Comparison of ENCODE assay signal across 8 mouse cellular contexts in the genomic region with DNA sequence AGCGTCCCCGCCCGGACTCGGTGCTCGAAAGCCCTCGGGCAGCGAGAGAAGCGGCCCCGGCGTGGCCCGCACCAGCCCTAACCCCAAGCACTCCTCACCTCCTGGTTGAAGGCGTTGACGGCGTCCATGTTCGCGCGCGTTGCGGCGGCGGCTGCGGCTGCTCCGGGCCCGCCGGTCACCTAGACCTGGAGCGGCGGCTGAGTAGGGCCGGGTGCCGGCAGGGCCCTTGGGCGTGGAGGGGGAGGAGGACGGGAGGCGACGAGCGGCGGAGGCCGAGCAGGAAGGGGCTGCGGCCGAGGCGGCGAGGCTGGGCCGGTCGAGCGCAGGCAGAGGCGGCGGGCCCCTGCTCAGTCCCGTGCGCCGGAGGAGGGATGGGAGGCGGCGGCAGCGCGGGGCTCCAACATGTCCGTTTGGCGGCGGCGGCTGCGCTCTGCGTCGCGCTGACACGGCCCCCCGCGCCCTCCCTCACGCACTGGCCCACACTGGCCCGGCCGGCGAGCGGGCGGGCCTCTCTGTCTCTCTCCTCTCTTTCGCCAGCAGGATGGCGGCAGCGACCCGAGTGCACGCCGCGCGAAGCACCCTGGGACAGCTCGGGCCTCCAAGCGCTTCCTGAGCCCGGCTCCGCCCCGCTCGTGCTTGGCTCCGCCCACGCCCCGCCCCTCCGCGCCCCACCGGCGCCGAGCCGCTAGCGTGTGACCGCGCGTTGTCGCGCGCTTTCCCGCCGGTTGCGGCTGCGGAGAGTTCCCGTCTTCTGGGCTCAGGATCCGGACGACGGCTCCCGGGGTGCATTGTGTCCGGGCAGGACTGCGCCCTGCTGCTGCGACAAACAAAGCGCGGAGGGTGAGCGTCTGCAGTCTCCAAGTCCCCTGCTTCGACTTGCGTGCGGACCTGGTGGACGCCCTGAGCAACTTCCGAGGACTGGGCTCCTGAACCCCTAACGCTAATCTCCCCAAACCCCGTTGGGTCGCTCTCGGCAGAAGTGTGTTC. TPM values are rescaled to one million over a fixed set of nuclear protein-coding genes. Genes with fewer than 3 reads are reported as not detected.
DNase-seq lines count a peak whose midpoint lies in the region; ATAC-seq and TF ChIP-seq lines count a peak whose summit lies in the region.

A gene (minus strand): TSS at position 599 of the 987 bp plus-strand sequence.

- peak; percentile 91 for DNase-seq in ES-CJ7 (ENCODE audit: low read depth, low spot score)
- DNase-seq in cerebellum, adult 11 months: peak; percentile 96
- peak; percentile 94 for DNase-seq in heart, postnatal 25 days (ENCODE audit: low spot score)
- peak; percentile 95 to 97 for DNase-seq in layer of hippocampus, adult 18-20 months (ENCODE audit: low spot score in 2 of 2)
- peak; percentile 95 for DNase-seq in lung, adult 2 months
- peak; percentile 90 for DNase-seq in thymus, adult 18-20 months

- peaks cover 46% of the 10 kb centered on the region for H3K4me1 ChIP-seq in forebrain, embryonic 15.5 days
- peaks cover 27% of the 10 kb centered on the region for H3K4me1 ChIP-seq in lung, adult 2 months (ENCODE audit: control insufficient read depth, insufficient read depth, low read length)

- intact Hi-C loops in heart, postnatal 25 days (cut with DNase I): loop anchor here (1.0 to 5.0 kb wide), 2 partner anchors 63 to 87 kb away; no protein-coding TSS in a partner anchor

- H3K4me3 ChIP-seq in forebrain, embryonic 15.5 days: peak within 1 kb of the TSS; percentile 99
- peak within 1 kb of the TSS; percentile 93 for H3K4me3 ChIP-seq in lung, adult 2 months (replicated peaks; ENCODE audit: extremely low read depth, low read depth, low read length)

- TF ChIP-seq CTCF in lung, adult 2 months (IDR thresholded peaks at IDR 0.05; ENCODE audit: insufficient read depth, low read length): no peak

- ATAC-seq in forebrain, embryonic 15.5 days (replicated peaks): peak; percentile 97
- peak; percentile 89 for ATAC-seq in neutrophil, adult 5-6 weeks (ENCODE audit: extremely low read depth, insufficient number of reproducible peaks, low FRiP score, poor library complexity, severe bottlenecking)

- peak within 1 kb of the TSS; percentile 98 for H3K9ac ChIP-seq in forebrain, embryonic 15.5 days (replicated peaks)

- no peaks in the 10 kb centered on the region for H3K36me3 ChIP-seq in forebrain, embryonic 15.5 days

- no peaks in the 10 kb centered on the region for H3K9me3 ChIP-seq in forebrain, embryonic 15.5 days

- peak within 1 kb of the TSS; percentile 92 for H3K27ac ChIP-seq in forebrain, embryonic 15.5 days (replicated peaks)

- TF ChIP-seq POLR2A in lung, adult 2 months (IDR thresholded peaks at IDR 0.05; ENCODE audit: borderline replicate concordance, extremely low read depth, low read depth, low read length): peak; percentile 46; the same call in 1 of the 2 replicates

- peak within 1 kb of the TSS; percentile 72 for H3K4me2 ChIP-seq in forebrain, embryonic 15.5 days (replicated peaks)

- H3K27me3 ChIP-seq in forebrain, embryonic 15.5 days: no peaks in the 10 kb centered on the region

- under 1% methylated on average over 117 of the region's 123 CpGs for WGBS in forebrain, embryonic 15.5 days
- under 1% methylated on average over 117 of the region's 123 CpGs for WGBS in lung, adult 2 months

RNA-seq across cellular contexts. Expression of the gene that starts here (rescaled TPM):
- polyA plus RNA-seq in forebrain, embryonic 15.5 days (2015; fragmentation: Nextera tagmentation; extraction: Ambion mirVana): 25.0 and 28.5 TPM in 2 replicates
- total RNA-seq in heart, postnatal 25 days (2021): 10 to 100 TPM; 17.5 to 21.8 TPM
- total RNA-seq in layer of hippocampus, adult 18-20 months (2021): 10 to 100 TPM; 43.7 to 46.8 TPM
- polyA plus RNA-seq in lung, adult 2 months (2012; rRNA removed): 51.8 and 51.9 TPM in 2 replicates
- total RNA-seq in neutrophil, adult 5-6 weeks (2017): 46.8 and 50.0 TPM in 2 replicates

Comparison
In these comparisons a context has a peak if more than half of its experiments do, and no peak if none do; other contexts are left out.
1. Peak in every context shown above with its lines: DNase-seq, ATAC-seq, H3K4me3 ChIP-seq and H3K27ac ChIP-seq.